Mouse (Mus musculus): Measurements from ENCODE around the gene Zfp882.
"Not testable (repeated sequence)": the region's sequence is repeated elsewhere in the genome, so short reads cannot be mapped to it uniquely, and the experiment has no call there.

The Zfp882 gene

DNA sequence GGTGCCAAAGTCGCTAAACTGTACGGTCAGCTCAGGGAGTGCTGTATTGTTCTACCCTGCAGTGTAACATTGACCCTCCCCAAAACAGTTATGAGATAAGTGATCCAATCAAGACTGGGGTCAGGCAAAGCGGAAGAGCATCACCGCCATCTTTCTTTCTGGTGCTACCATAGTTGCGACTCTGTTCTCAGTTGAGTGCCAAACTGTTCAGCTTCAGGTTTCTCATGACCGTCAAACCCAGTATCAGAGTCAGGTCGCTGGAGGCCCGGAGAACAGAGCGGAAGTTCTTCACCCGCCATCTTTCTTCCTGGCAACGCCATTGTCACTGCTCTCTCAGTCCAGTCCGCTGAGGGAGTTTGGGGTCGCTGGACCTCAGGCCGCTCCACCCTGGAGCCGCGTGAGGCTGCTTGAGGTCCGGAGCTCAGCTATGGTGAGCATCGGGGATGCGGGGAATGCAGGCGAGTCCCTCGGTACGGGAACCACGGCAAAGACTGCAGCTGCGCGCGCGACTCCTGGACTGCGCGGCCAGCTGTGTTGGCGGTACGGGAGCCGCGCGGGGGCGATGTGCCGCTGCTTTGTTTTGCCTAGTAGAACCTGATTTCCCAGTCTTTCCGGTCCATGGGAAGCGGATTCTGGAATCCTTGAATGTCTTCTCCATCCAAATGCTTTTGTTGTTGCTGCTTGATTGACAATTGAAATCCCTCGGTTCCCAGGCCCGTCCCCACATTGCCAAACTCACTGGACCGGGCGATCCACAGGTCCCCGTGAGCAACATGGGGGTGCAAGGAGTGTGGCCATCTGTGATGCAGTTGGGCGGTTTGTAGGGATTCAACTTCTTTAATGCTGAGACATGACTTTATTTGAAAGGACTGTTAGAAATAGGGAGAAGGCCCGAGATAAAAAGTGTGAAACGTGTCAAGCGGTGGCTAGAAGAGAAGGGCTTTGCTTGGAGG is at the start of gene Zfp882, which contains the start of gene Zfp617:
Zfp882 (plus strand) TSS at position 300 of the 953 bp plus-strand sequence.
Zfp617 (plus strand) TSS at position 327 of the 953 bp plus-strand sequence.
- ChIA-PET CTCF (interaction anchor here in 3 of 4 experiments (0.6 to 1.5 kb wide), 7 partner anchors 14 to 76 kb away, joined by 3 to 7 read pairs (median 3); partner anchors contain the start of gene Zfp709 (in 1 of the 3)), POLR2A (interaction anchor here (0.7 to 2.2 kb wide), 33 partner anchors 9 to 228 kb away, joined by 3 to 42 read pairs (median 5); partner anchors contain the start of genes Zfp709 (in 2 of the 4) and Zfp961 (in 2 of the 4))

DNA sequence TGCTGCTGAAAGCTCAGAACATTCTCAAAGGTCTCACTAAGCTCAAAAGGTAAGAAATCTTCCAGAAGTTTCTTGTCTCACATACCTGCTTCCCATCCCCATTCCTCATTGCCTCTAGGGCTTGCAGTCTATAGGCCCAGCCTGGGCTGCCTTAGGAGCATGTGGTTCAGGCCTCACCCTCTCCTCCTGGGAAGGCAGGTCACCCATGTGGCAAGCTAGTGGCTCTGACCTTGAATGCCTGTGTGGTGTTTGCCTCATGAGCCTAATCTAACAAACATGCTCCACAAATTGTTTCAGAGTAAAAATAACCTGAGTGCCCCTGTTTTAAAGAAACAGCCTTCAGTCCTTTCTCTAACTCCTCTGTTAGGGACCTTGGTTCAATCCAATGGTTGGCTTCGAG is 46.9 kb upstream of the Zfp882 start:
- CTCF ChIA-PET, result not testable (repeated sequence)

DNA sequence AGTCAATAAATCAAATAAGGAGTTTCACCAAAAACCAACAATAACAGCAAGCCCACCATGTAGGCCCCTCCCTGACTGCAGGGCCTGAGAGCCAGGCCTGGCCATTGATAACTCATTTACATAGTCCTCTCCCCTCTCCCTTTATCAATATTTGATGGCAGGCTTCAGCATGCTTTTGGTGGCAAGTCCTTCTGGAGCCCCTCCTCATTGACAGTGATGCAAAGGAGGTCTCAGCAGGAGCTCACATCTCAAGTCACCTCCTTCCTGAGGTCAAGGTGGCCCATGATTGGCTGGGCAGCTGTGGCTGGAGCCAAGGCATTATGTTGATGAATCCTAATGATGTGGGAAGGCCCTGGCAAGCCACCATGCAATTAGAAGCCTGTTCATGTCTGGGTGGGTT is 46.4 kb upstream of the Zfp882 start:
- CTCF ChIA-PET, result not testable (repeated sequence)
- POLR2A ChIA-PET, result interaction anchor here in 1 of 4 experiments (0.6 kb wide), 1 partner anchor 19 kb away, joined by 4 read pairs; the partner anchor contains the start of gene Zfp709

More for the DNA sequence above, 46.9 kb upstream of the Zfp882 start:
- POLR2A ChIA-PET, result interaction anchor here in 1 of 4 experiments (0.6 to 1.1 kb wide), 2 partner anchors 20 to 47 kb away, joined by 4 to 11 read pairs; partner anchors contain the start of genes Zfp617, Zfp709 and Zfp882

DNA sequence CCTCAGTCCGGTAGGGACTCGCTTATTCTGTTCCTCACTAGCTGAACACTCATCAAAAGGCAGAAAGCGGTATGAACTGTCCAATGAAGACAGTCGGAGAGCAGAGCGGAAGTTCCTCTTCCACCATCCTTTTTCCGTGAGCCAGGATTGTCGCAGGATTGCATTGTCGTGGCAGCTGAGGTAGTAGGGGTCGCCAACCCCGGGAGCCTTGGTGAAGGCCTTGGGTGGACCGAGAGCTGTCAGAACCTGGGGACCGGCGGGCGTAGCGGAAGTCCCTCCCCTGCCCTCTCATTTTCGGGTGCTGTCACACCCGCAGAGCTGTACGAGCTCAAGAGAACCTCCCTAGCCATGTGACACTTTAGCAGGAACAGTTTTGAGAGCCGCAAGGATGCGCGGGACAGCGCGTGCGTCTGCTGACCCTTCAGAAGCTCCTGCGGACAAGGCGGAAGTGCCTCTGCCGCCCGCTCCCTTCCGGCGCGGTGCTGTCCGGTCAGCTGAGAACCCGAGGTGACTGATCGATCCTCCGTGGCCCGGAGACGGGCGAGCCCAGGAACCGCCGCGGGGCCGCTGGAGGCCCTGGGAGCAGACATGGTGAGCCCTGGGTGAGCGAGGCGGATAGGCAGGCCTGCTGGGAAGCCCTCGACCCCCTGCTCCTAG is 26.7 kb upstream of the Zfp882 start, which contains the start of gene Zfp709:
Zfp709 (plus strand) TSS at position 402 of the 657 bp plus-strand sequence.
- ChIA-PET POLR2A (interaction anchor here in 3 of 4 experiments (0.6 to 2.3 kb wide), 19 partner anchors 10 to 1250 kb away, joined by 3 to 12 read pairs (median 4); partner anchors contain the start of genes Zfp617 (in 2 of the 3), Zfp882 (in 2 of the 3) and Zfp961 (in 2 of the 3)), CTCF (interaction anchor here in 3 of 4 experiments (0.6 to 1.2 kb wide), 5 partner anchors 26 to 358 kb away, joined by 3 to 5 read pairs (median 3); partner anchors contain the start of genes Ap1m1 (in 1 of the 3), Zfp617 (in 1 of the 3) and Zfp882 (in 1 of the 3))

DNA sequence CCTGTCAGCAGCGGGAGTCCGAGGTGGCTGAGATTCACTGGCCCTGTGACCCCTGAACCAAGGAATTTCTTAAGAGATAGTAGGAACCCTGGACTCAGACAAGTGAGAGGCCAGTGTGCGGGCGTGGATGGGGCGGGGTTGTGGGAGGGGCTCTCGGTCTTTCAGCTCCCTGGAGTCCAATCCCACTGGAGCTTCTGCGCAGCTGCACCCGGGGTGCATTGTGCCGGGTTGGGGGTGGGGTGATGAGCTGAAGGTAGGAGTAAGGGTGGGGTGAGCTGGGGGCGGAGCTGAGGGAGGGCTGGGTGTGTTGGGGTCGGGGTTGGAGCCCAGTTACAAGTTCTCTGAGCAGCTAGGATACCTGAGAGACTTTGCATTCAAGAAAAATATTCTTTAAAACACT is 7.7 kb upstream of the Zfp882 start:
- CTCF ChIA-PET, result not testable (repeated sequence)
- POLR2A ChIA-PET, result interaction anchor here in 2 of 4 experiments (1.3 to 2.0 kb wide), 5 partner anchors 22 to 342 kb away, joined by 3 to 10 read pairs (median 5); partner anchors contain the start of gene Tmem221 (in 1 of the 2)

DNA sequence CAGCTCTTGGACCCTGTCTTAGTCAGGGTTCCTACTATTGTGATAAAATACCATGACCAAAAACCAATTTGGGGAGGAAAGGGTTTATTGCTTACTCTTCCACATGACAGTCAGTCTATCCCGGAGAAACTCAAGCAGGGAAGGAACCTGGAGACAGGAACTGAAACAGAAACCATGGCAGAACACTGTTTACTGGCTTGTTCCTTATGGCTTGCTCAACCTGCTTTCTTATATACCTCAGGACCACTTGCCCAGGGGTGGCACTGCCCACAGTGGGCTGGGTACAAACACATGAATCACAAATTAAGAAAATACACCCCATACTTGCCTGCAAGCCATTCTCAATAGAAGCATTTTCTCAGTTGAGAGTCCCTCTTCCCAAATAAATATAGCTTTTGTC is 5.3 kb upstream of the Zfp882 start:
- POLR2A ChIA-PET, result interaction anchor here in 1 of 4 experiments (0.6 kb wide), 1 partner anchor 54 kb away, joined by 3 read pairs; no protein-coding TSS in a partner anchor
- CTCF ChIA-PET, result not testable (repeated sequence)

DNA sequence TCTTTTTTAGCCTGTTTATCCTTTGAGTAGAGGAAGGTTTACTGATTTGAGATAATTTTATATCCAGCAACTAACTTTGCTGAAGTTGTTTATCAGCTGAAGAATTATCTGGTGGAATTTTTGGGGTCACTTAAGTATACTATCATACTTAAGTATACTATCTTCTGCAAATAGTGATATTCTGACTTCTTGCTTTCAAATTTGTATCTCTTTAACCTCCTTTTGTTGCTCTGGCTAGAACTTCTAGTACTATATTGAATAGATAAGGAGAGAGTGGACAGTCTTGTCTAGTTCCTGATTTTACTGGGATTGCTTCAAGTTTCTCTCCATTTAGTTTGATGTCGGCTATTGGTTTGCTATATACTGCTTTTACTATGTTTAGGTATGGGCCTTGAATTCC is 1.6 kb upstream of the Zfp882 start:
- ChIA-PET CTCF (no interaction called here), POLR2A (interaction anchor here in 1 of 4 experiments (0.9 to 2.2 kb wide), 4 partner anchors 11 to 17 kb away, joined by 4 to 38 read pairs (median 9); no protein-coding TSS in a partner anchor)

DNA sequence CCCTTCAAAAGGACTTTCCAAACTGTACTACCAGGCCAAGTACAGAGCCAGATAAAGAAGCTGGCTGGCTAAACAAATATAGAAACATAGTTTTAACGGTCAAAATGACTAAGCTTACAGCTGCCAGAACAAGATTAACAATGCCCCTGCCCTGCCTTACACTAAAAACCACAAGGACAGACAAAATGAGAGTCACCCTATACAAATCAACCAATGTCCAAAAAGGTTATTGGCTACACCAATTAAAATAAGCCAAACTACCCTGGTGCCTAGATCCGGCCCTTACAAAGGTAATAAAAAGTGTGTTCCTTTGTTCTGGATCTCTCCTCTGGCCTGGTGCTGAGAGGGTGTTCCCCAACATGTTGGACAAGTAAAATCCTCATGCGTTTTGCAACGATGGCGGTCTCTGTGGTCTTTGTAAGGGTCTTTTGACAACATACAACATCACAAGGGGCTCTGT is 580 bp upstream of the Zfp882 start:
- POLR2A ChIA-PET, result interaction anchor here (0.7 to 2.2 kb wide), 30 partner anchors 10 to 229 kb away, joined by 3 to 42 read pairs (median 5); partner anchors contain the start of genes Zfp709 (in 2 of the 4) and Zfp961 (in 2 of the 4)
- CTCF ChIA-PET, result interaction anchor here in 2 of 4 experiments (0.6 to 1.5 kb wide), 4 partner anchors 15 to 77 kb away, joined by 3 to 7 read pairs (median 4); partner anchors contain the start of gene Zfp709 (in 1 of the 2)

DNA sequence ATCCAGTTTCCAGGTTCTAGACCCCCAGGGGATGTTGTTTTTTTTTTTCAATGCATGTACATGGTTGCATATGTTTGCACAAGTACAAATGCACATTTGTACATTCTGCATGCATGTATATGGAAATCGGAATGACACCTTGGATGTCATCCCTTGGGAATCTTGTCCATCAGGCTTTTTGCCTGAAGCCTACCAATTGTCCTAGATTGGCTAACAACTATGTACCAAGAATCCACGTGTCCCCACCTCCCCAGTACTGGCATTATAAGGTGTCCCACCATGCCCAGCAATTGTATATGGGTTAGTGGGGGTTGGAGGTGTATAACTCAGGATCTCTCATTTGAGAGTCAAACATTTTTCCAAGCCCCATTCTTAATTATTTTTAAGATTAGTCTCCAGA is 3.9 kb downstream of the Zfp882 start:
- CTCF ChIA-PET, result no interaction called here
- POLR2A ChIA-PET, result no interaction called here

DNA sequence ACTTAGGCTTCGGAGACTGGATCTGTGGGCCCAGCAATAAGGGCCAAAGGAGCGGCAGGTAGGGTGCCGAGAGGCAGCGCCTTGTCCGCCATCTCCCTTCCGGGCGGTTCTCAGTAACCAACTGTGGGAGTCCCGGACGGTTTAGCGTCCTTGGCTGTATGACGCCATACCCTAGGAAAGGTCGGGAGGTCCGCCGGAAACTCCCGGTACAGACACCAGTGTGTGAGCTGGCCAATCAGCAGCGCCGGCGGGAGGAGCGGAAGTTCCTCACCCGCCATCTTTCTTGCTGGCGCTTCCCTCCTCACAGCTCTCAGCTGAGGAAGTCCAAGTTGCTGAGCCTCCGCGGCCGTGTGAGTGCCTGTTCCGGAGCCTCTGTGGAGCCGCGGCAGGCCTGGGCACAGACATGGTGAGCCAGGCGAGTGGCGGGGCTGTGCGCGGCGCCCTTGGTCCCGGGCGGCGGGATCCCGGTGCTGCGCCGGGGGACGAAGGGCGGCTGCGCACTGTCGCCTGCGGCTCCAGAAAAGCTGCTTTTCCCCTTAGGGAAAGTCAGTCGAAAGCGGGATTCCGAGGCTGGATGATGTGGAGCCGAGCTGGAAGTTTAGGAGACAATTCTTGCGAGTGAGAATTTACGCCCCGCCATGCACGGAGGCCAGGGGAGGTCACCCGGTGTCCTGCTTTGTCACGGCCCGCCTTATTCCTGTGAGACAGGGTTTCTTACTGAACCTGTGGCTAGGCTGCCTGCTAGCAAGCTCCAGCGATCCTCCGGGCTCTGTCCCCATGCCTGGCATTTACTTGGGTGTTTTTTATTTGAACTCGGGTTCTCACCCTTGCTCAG is 14.4 kb downstream of the Zfp882 start:
- ChIA-PET POLR2A (interaction anchor here (0.5 to 4.1 kb wide), 62 partner anchors 9 to 396 kb away, joined by 3 to 49 read pairs (median 4); partner anchors contain the start of genes Zfp617 (in 4 of the 4), Zfp882 (in 4 of the 4), Zfp961 (in 3 of the 4) and Klf2 (in 2 of the 4)), CTCF (interaction anchor here in 2 of 4 experiments (0.6 to 1.5 kb wide), 5 partner anchors 14 to 1126 kb away, joined by 3 to 7 read pairs (median 4); partner anchors contain the start of genes Zfp617 (in 1 of the 2) and Zfp882 (in 1 of the 2))

DNA sequence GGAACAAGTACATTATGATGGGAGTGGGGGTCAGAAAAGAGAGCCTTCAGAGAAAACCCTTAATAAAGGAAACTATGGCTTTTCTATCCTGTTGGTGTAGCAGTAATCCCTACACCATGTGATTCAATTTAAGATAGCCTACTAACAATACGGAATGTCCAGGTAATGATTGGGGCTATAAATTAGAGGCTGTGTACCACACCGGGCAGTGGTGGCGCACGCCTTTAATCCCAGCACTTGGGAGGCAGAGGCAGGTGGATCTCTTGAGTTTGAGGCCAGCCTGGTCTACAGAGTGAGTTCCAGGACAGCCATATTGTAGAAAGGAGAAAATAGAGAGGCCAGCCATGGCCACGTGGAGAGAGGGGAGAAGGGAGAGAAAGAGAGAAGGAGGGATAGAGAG is 17.4 kb downstream of the Zfp882 start:
- ChIA-PET POLR2A (interaction anchor here in 3 of 4 experiments (0.6 to 1.6 kb wide), 6 partner anchors 9 to 269 kb away, joined by 3 read pairs; partner anchors contain the start of genes Zfp617 (in 1 of the 3) and Zfp882 (in 1 of the 3)), CTCF (interaction anchor here in 2 of 4 experiments (0.7 kb wide), 2 partner anchors 13 to 228 kb away, joined by 3 to 4 read pairs; no protein-coding TSS in a partner anchor)

DNA sequence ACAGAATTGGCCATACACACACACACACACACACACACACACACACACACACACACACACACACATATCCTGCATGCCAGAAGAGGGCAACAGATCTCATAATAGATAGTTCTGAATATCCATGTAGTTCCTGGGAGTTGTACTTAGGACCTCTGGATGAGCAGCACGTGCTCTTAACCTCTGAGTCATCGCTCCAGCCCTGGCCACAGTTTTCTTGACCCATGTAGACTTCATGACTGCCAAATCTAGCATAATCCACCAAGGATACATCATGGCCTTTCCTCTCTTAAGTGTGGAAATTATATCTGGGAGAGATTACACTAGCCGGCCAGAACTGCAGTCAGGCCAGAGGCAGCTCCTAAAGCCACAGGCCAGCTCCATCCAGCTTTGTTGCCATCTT is 18.1 kb downstream of the Zfp882 start:
- ChIA-PET POLR2A (interaction anchor here (0.6 to 1.6 kb wide), 11 partner anchors 8 to 270 kb away, joined by 3 to 6 read pairs (median 3); partner anchors contain the start of genes Zfp617 (in 1 of the 4) and Zfp882 (in 1 of the 4)), CTCF (interaction anchor here in 2 of 4 experiments (0.7 kb wide), 2 partner anchors 12 to 227 kb away, joined by 3 to 4 read pairs; no protein-coding TSS in a partner anchor)

DNA sequence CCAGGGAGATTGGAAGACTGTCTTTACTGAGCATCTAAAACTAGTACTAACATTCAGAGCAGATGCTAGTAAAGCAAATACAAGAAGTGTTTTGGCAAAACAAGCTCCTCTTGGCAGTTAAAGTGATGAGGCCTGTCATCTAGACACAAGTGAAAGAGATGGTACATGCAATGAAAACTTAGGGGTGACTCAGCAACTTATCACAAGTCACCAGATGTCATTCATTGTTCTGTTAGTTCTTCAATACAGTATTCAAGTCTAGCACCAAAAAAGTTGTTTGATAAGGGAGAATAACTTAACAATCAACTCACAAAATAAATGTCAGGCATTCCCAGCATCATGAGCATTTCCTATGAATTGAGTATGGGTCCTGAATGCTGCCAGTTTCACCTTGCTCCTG is 19.4 kb downstream of the Zfp882 start:
- ChIA-PET CTCF (no interaction called here), POLR2A (interaction anchor here in 1 of 4 experiments (1.0 to 1.6 kb wide), 2 partner anchors 13 to 32 kb away, joined by 3 to 4 read pairs; no protein-coding TSS in a partner anchor)

DNA sequence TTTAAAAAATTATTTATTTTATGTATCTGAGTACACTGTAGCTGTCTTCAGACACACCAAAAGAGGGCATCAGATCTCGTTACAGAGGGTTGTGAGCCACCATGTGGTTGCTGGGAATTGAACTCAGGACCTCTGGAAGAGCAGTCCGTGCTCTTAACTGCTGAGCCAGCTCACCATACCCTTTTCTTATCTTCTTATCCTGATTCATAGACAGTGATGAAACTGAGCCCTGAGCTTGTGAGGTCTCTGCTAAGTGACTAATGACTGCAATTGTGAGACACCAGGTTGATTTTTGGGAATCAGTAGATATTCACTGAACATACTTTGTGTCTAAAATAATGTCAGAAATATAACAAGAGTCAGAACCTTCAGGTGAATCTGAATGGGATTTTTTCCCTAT is 29.6 kb downstream of the Zfp882 start:
- POLR2A ChIA-PET, result interaction anchor here in 2 of 4 experiments (0.6 to 6.1 kb wide), 7 partner anchors 13 to 44 kb away, joined by 3 to 53 read pairs (median 3); partner anchors contain the start of gene Zfp961 (in 1 of the 2)
- CTCF ChIA-PET, result not testable (repeated sequence)

DNA sequence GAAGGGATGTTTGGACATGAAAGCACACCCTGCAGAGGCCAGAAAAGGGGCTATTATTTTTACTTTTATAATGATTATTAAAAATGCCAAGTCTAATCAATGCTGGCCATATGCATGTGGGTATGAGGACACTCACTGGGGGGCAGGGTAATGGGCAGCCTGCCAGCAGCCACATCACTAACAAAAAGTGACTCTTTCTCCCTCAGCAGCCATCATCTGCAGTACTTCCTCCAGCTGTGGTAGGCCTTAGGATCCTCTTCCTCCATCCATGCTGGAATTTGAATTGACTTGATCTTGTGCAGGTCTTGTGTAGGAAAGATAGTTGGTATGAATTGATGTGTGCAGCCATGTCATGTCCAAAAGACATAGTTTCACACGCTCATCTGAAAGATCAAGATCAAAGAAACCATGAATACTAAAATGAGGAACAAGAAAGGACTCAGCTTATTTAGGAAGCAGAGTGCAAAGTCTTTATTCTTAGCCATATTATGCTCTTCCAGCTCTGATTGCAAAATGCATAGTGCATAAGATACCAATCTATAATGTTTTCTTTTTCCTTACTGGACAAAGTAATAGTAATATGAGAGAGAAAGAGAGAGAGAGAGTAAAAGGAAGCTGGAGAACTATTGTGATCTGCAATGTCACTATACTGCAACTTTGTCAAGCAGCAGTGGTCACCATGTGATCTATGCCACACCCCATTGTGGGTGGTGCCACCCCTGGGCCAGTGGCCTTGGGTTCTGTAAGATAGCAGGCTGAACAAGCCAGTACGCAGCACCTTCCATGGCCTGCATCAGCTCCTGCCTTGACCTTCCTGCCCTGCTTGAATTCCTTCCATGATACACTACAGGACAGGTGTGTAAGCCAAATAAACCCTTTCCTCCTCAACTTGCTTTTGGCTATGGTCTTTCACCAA is 32.1 kb downstream of the Zfp882 start:
- POLR2A ChIA-PET, result interaction anchor here in 3 of 4 experiments (0.6 to 6.1 kb wide), 10 partner anchors 11 to 47 kb away, joined by 3 to 53 read pairs (median 5); partner anchors contain the start of genes Zfp961 (in 2 of the 3), Zfp617 (in 1 of the 3) and Zfp882 (in 1 of the 3)
- CTCF ChIA-PET, result no interaction called here
